Mouse (Mus musculus): Measurements from ENCODE around the gene Sgta. TPM values are rescaled to one million over a fixed set of nuclear protein-coding genes. Genes with fewer than 3 reads are reported as not detected.

The Sgta gene
- total and polyA plus RNA-seq, 3 experiments = 100 to 1,019 (median 152) TPM

DNA sequence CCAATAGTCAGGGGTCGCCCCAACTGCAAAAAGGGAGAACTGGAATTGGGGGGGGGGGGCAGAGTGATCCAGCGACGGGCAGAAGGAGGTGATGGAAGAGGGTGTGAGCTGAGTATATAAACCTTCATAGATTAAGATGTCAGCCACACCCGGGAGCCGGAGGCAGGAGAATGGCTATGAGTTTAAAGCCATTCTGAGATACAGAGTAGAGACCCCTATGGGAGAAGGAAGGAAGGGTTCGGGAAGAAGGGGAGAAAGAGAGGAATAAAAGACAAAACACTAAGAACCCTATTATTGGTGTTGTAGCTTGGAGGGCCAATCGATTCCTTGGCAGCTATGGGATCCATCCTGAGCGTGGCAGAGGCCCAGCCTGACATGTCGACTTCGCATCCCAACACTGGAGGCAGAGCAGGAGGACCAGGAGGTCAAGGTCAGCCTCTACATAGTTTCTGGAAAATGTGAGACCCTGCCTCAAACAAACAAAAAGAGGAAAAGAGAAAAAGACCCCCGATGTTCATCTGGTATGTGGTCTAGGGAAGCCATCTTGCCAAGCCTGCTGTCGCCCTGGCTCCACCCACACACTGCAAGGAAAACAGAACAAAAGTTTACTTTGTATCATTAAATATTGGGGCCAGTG, 34.2 kb downstream of the Sgta start, which contains the start of gene Diras1:
Diras1 (minus strand) TSS at position 24 of the 637 bp plus-strand sequence.
- TF ChIP-seq SIN3A (IDR thresholded peaks at IDR 0.05; ENCODE audit: low read length) (no peak), POLR2A (IDR thresholded peaks at IDR 0.05; ENCODE audit: control insufficient read depth in 1 of 2, insufficient read depth in 1 of 2, low read depth in 1 of 2, low read length in 2 of 2, poor library complexity in 1 of 2) (no peak), NELFE (IDR thresholded peaks at IDR 0.05; ENCODE audit: low read depth, low read length) (no peak), USF2 (IDR thresholded peaks at IDR 0.05; ENCODE audit: borderline replicate concordance in 1 of 2, insufficient read depth in 1 of 2, low read depth in 1 of 2, low read length in 2 of 2) (no peak), EP300 (IDR thresholded peaks at IDR 0.05; ENCODE audit: low read depth in 1 of 2, low read length in 2 of 2) (no peak), CHD1 (IDR thresholded peaks at IDR 0.05; ENCODE audit: low read depth, low read length) (no peak), GABPA (IDR thresholded peaks at IDR 0.05; ENCODE audit: low read depth, low read length) (no peak), UBTF (IDR thresholded peaks at IDR 0.05; ENCODE audit: borderline replicate concordance, insufficient read depth, low read depth, low read length) (no peak), BHLHE40 (IDR thresholded peaks at IDR 0.05; ENCODE audit: borderline replicate concordance, low read depth, low read length) (no peak), MAFK (IDR thresholded peaks at IDR 0.05; ENCODE audit: borderline replicate concordance, low read depth, low read length) (no peak), MEF2A (IDR thresholded peaks at IDR 0.05; ENCODE audit: extremely low read depth, insufficient replicate concordance, low read depth, low read length, poor library complexity, severe bottlenecking) (no peak), E2F4 (IDR thresholded peaks at IDR 0.05; ENCODE audit: borderline replicate concordance, low read depth, low read length) (no peak), USF1 (IDR thresholded peaks at IDR 0.05; ENCODE audit: low read depth, low read length) (no peak), MYB (IDR thresholded peaks at IDR 0.05; ENCODE audit: low read depth, low read length) (no peak), RAD21 (IDR thresholded peaks at IDR 0.05; ENCODE audit: low read depth, low read length) (no peak), MAZ (IDR thresholded peaks at IDR 0.05; ENCODE audit: low read depth, low read length) (no peak), NRF1 (IDR thresholded peaks at IDR 0.05; ENCODE audit: insufficient read depth, low read depth, low read length, poor library complexity, severe bottlenecking) (no peak), GATA1 (IDR thresholded peaks at IDR 0.05; ENCODE audit: low read depth, low read length) (no peak), RCOR1 (IDR thresholded peaks at IDR 0.05; ENCODE audit: low read depth, low read length) (no peak), POLR2AphosphoS2 (IDR thresholded peaks at IDR 0.05; ENCODE audit: low read length) (no peak)
- no peak for DNase-seq (ENCODE audit: low read depth, low spot score)
- Histone ChIP-seq H3K79me2 (ENCODE audit: control insufficient read depth, insufficient read depth, low read length, poor library complexity) (no peaks in the 10 kb centered on the region), H3K27me3 (ENCODE audit: control insufficient read depth in 1 of 2, insufficient read depth in 2 of 2, low read length in 2 of 2) (no peaks in the 10 kb centered on the region), H3K27ac (ENCODE audit: control insufficient read depth, low read depth, low read length) (no peak within 1 kb of the TSS), H3K9ac (ENCODE audit: control insufficient read depth, low read depth, low read length, poor library complexity, severe bottlenecking) (no peak within 1 kb of the TSS), H3K4me1 (ENCODE audit: control insufficient read depth in 1 of 2, insufficient read depth in 2 of 2, low read length in 2 of 2) (no peaks in the 10 kb centered on the region), H3K4me3 (ENCODE audit: control insufficient read depth in 1 of 2, insufficient read depth in 1 of 2, low read depth in 2 of 2, low read length in 2 of 2) (no peak within 1 kb of the TSS), H3K36me3 (ENCODE audit: control insufficient read depth in 1 of 2, insufficient read depth in 2 of 2, low read length in 2 of 2) (no peaks in the 10 kb centered on the region), H3K9me3 (replicated peaks; ENCODE audit: insufficient read depth, low read length) (no peaks in the 10 kb centered on the region)

Data from MEL (cell line).